Mouse (Mus musculus) heart, embryonic 16.5 days (tissue): ENCODE results near the gene Prr13. TPM values are rescaled to one million over a fixed set of nuclear protein-coding genes. Genes with fewer than 3 reads are reported as not detected.

Experiments used
- ATAC-seq: fragments of 200-750 bp; cut with Nextera tagmentation; replicated peaks from 2 replicates; pipeline ENCODE4 v1.8.0; 2017; ENCODE audit warnings: moderate number of reproducible peaks; ENCODE audit not compliant: insufficient read depth, low FRiP score; ENCODE audit errors: extremely low read depth
- H3K27ac ChIP-seq: fragments of 300-500 bp; sonication (generic); 2 replicates; pipeline ENCODE4 v1.5.1; 2014; ENCODE audit warnings: mild to moderate bottlenecking, low read length, control low read depth, moderate library complexity
- H3K27me3 ChIP-seq: fragments of 300-500 bp; sonication (generic); 2 replicates; pipeline ENCODE4 v1.6.1; 2014; ENCODE audit warnings: low read length, mixed read lengths; ENCODE audit not compliant: control insufficient read depth, insufficient read depth
- H3K36me3 ChIP-seq: fragments of 300-500 bp; sonication (generic); 2 replicates; pipeline ENCODE4 v1.6.1; 2014; ENCODE audit not compliant: control insufficient read depth, insufficient read depth
- H3K4me1 ChIP-seq: fragments of 300-500 bp; sonication (generic); 2 replicates; pipeline ENCODE4 v1.6.1; 2014; ENCODE audit warnings: low read length, mixed read lengths; ENCODE audit not compliant: control insufficient read depth, insufficient read depth
- H3K4me2 ChIP-seq: fragments of 300-500 bp; sonication (generic); 2 replicates; pipeline ENCODE4 v1.6.1; 2014; ENCODE audit warnings: low read depth, mild to moderate bottlenecking, control low read depth, low read length
- H3K4me3 ChIP-seq: fragments of 300-500 bp; sonication (generic); 2 replicates; pipeline ENCODE4 v1.5.1; 2014; ENCODE audit warnings: mild to moderate bottlenecking, control low read depth, low read length
- H3K9ac ChIP-seq: fragments of 300-500 bp; sonication (generic); 2 replicates; pipeline ENCODE4 v1.6.1; 2014; ENCODE audit warnings: low read length, control low read depth
- H3K9me3 ChIP-seq: fragments of 300-500 bp; sonication (generic); replicated peaks from 2 replicates; pipeline ENCODE4 v1.6.1; 2016; ENCODE audit warnings: low read length; ENCODE audit not compliant: control insufficient read depth
- WGBS: fragments of 180-500 bp; shearing (Covaris S2); extraction: QIAGEN DNeasy Blood & Tissue Kit; methylation state at CpG from one replicate; pipeline ENCODE4 v1.1.7; 2014; 5-methylcytosine and 5-hydroxymethylcytosine counted together
- polyA plus RNA-seq: library from polyadenylated mRNA; unstranded; fragments of >200 nt; fragmentation: Nextera tagmentation; extraction: Ambion mirVana; gene quantifications from 2 replicates; pipeline ENCODE4 v1.2.1, GENCODE M21; 2015

The Prr13 gene
- polyA plus RNA-seq: 86.7 and 92.2 TPM in 2 replicates

DNA sequence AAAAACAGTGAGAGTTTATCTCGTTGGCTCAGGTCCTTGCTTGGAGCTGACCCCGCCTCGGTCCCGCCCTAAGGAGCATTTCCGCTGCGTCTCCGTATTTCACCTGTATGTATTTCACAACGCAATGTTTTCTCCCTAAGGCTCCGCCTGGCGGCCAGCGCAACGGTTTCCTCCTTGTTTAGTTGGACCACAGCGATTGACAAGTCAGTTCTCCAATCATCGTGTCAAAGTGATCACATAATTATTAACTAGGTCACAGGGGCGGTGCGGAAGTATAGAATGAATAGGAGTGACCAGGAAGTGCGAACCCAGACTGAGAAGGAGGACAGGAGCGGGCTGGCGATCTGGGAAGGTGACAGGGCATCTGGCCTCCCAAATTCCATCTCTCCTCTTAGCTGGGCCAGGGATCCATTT is at the start of gene Prr13:
TSS of gene Prr13 (plus strand) at position 125 of the 414 bp plus-strand sequence.
- Histone ChIP-seq H3K36me3 (peaks cover 4% of the 10 kb centered on the region), H3K4me2 (peak within 1 kb of the TSS; percentile 79), H3K9me3 (no peaks in the 10 kb centered on the region), H3K27me3 (no peaks in the 10 kb centered on the region), H3K4me1 (peaks cover 18% of the 10 kb centered on the region), H3K27ac (peak within 1 kb of the TSS; percentile 73), H3K4me3 (peak within 1 kb of the TSS; percentile 66), H3K9ac (peak within 1 kb of the TSS; percentile 74)
- ATAC-seq: peak; percentile 90
- under 1% methylated on average over 19 of the region's 19 CpGs for WGBS

DNA sequence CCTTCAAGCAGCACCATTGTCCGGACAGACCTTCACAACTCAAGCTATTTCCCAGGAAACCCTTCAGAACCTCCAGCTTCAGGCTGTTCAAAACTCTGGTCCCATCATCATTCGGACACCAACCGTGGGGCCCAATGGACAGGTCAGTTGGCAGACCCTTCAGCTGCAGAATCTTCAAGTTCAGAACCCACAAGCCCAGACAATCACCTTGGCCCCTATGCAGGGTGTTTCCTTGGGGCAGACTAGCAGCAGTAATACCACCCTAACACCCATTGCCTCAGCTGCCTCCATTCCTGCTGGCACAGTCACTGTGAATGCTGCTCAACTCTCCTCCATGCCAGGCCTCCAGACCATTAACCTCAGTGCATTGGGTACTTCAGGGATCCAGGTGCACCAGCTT is 49.5 kb upstream of the Prr13 start:
- ATAC-seq: no peak
- H3K9ac ChIP-seq: no peak overlapping the region
- 90% methylated on average over 3 of the region's 3 CpGs for WGBS
- peaks cover 39% of the 10 kb centered on the region for H3K4me1 ChIP-seq
- H3K36me3 ChIP-seq: peaks cover 37% of the 10 kb centered on the region
- H3K27ac ChIP-seq: no peak overlapping the region
- peak overlapping the region; percentile 29 for H3K4me2 ChIP-seq
- no peaks in the 10 kb centered on the region for H3K27me3 ChIP-seq
- H3K4me3 ChIP-seq: peak overlapping the region; percentile 16; the same call in 1 of the 2 replicates
- H3K9me3 ChIP-seq: no peaks in the 10 kb centered on the region

DNA sequence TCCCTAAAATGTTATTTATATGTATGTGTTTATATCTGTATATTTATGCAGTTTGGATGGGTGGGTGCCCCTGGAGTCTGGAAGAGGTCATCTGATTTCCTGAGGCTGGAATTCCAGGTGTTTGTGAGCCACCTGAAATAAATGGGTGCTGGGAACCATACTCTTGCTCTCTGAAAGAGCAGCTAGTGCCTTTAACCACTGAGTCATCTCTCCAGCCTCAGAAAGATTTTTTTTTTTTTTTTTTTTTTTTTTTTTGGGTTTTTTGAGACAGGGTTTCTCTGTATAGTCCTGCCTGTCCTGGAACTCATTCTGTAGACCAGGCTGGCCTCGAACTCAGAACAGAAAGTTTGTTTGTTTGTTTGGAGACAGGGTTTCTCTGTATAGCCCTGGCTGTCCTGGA is 47.8 kb upstream of the Prr13 start:
- Histone ChIP-seq H3K4me2 (no peak overlapping the region), H3K9ac (no peak overlapping the region), H3K27ac (no peak overlapping the region), H3K27me3 (no peaks in the 10 kb centered on the region), H3K4me3 (no peak overlapping the region), H3K9me3 (no peaks in the 10 kb centered on the region), H3K36me3 (peaks cover 37% of the 10 kb centered on the region), H3K4me1 (peaks cover 39% of the 10 kb centered on the region)
- WGBS: 88% methylated on average over 1 of the region's 1 CpGs
- no peak for ATAC-seq

DNA sequence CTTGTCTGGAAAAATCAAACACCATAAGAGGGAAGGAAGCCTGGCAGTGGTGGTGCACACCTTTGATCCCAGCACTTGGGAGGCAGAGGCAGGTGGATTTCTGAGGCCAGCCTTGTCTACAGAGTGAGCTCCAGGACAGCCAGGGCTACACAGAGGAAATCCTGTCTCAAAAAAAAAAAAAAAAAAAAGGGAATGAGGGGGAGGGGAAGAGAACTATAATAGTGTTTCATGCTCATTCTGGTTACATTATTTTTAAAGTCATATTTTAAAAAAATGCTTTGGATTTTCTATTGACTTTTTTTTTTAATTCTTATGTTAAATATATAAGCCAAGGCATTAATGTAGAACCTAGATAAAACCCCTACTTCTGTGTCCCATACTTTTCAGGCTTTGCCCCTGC is 45.1 kb upstream of the Prr13 start:
- no peak for ATAC-seq
- H3K9ac ChIP-seq: no peak overlapping the region

DNA sequence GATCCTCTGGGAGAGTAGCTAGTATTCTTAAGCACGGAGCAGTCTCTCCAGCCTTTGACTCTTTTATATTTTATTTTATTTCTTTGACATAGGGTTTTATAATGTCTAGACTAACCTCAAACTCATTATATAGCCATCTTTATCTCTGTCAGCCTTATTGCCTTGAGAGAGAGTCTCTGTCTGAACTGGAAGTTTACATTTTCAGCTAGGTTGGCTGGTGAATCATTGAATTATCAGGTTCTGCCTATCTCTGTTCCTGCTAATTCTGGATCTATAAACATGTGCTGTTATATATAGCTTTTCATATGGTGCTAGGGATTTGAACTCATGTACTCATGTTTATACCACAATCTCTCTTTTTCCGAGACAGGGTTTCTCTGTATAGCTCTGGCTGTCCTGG is 41.3 kb upstream of the Prr13 start:
- H3K9me3 ChIP-seq: no peaks in the 10 kb centered on the region
- no peak overlapping the region for H3K9ac ChIP-seq
- no peaks in the 10 kb centered on the region for H3K27me3 ChIP-seq
- no peak overlapping the region for H3K27ac ChIP-seq
- H3K36me3 ChIP-seq: peaks cover 7% of the 10 kb centered on the region; the same call in 1 of the 2 replicates
- no peak overlapping the region for H3K4me2 ChIP-seq
- H3K4me3 ChIP-seq: no peak overlapping the region
- H3K4me1 ChIP-seq: 0 out of 2 replicates have a peak, but pooled peaks cover 2% of the 10 kb centered on the region
- 97% methylated on average over 2 of the region's 2 CpGs for WGBS
- ATAC-seq: no peak

More for the DNA sequence above, 45.1 kb upstream of the Prr13 start:
- peaks cover 28% of the 10 kb centered on the region for H3K4me1 ChIP-seq
- H3K9me3 ChIP-seq: no peaks in the 10 kb centered on the region
- H3K36me3 ChIP-seq: peaks cover 29% of the 10 kb centered on the region
- no peak overlapping the region for H3K27ac ChIP-seq
- H3K4me2 ChIP-seq: no peak overlapping the region
- no peak overlapping the region for H3K4me3 ChIP-seq
- no peaks in the 10 kb centered on the region for H3K27me3 ChIP-seq

DNA sequence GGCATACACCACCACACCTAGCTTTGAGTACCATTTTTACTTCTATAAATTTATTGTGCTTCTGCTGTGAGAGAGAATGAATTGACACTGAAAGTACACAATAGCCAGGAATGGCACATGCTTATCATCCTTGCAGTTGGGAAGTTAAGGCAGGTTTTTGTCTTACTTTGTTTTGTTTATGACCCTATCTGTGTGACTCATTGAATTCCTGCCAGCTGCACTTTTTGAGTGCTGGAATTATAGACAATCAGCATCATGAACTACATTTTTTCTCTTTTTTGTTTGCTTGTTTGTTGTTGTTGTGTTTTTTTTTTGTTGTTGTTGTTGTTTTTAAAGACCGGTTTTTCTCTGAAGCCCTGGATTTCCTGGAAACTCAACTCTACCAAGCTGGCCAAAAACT is 37.8 kb upstream of the Prr13 start:
- Histone ChIP-seq H3K27me3 (no peaks in the 10 kb centered on the region), H3K27ac (no peak overlapping the region), H3K9ac (no peak overlapping the region), H3K4me2 (no peak overlapping the region), H3K36me3 (peaks cover 10% of the 10 kb centered on the region), H3K4me3 (no peak overlapping the region), H3K4me1 (0 out of 2 replicates have a peak, but pooled peaks cover 2% of the 10 kb centered on the region), H3K9me3 (no peaks in the 10 kb centered on the region)
- WGBS: 55% methylated on average over 1 of the region's 1 CpGs
- ATAC-seq: no peak

DNA sequence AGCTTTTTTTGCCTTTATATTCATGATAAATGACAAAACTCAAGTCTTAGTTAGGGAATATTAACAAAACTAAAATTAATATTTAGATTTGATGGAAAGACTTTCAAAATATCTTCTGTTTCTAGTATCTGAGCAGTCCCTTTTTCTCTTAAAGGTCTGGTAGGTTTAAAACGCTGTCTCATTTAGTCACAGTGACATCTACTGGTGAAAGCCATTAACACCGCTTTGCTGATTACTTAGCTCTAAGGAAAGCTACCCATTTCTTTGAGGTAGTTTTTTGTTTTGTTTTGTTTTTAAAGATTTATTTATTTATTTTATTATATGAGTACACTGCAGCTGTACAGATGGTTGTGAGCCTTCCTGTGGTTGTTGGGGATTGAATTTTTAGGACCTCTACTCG is 37.4 kb upstream of the Prr13 start:
- WGBS: 49% methylated on average over 3 of the region's 3 CpGs

DNA sequence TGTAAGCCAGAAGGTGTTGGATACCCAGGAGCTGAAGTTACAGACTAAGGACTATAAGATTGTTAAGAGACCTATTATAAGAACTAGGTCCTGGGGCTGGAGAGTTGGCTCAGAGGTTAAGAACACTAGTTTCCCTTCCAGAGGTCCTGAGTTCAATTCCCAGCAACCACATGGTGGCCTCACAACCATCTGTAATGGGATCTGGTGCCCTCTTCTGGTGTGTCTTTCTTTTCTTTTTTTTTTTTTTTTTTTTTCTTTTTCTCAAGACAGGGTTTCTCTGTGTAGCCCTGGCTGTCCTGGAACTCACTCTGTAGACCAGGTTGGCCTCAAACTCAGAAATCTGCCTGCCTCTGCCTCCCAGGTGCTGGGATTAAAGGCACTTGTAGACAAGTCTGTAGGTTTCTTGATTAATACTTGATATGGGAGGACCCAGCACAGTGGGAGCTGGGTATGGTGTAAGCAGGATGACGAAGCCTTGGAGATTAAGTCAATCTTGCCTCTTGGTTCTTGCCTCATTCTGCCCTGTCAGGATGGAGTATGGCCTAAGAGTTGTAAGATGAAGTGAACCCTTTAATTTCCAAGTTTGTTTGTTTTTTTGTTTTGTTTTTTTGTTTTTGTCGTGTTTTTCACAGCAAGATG is 35.1 kb upstream of the Prr13 start:
- no peaks in the 10 kb centered on the region for H3K27me3 ChIP-seq
- H3K4me1 ChIP-seq: no peaks in the 10 kb centered on the region
- no peak overlapping the region for H3K27ac ChIP-seq
- H3K4me3 ChIP-seq: no peak overlapping the region
- ATAC-seq: no peak
- no peak overlapping the region for H3K9ac ChIP-seq
- H3K36me3 ChIP-seq: peaks cover 20% of the 10 kb centered on the region
- no peaks in the 10 kb centered on the region for H3K9me3 ChIP-seq
- H3K4me2 ChIP-seq: no peak overlapping the region
- WGBS: 94% methylated on average over 2 of the region's 2 CpGs

More for the DNA sequence above, 37.4 kb upstream of the Prr13 start:
- Histone ChIP-seq H3K27me3 (no peaks in the 10 kb centered on the region), H3K9me3 (no peaks in the 10 kb centered on the region), H3K4me1 (0 out of 2 replicates have a peak, but pooled peaks cover 2% of the 10 kb centered on the region), H3K27ac (no peak overlapping the region), H3K4me2 (no peak overlapping the region), H3K36me3 (peaks cover 14% of the 10 kb centered on the region), H3K4me3 (no peak overlapping the region), H3K9ac (no peak overlapping the region)
- ATAC-seq: no peak

DNA sequence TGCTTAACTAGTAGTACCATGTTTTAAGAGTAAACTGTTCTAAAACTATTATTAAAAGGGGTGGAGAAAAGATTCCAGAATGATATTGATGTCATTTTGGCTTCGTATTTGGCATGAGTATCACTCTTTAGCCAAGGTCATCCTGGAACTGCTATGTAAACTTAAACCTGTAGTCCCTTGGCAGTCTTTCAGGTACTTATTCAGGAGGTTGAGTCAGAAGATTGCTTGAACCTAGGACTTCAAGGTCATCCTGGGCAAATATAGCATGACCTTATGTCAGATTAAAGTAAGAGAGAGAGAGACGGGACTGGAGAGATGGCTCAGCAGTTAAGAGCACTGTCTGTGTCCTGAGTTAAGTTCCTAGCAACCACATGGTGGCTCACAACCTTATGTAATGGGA is 34.2 kb upstream of the Prr13 start:
- 69% methylated on average over 2 of the region's 2 CpGs for WGBS
- ATAC-seq: no peak
- Histone ChIP-seq H3K9ac (no peak overlapping the region), H3K9me3 (no peaks in the 10 kb centered on the region), H3K27me3 (no peaks in the 10 kb centered on the region), H3K4me3 (no peak overlapping the region), H3K4me1 (no peaks in the 10 kb centered on the region), H3K27ac (no peak overlapping the region), H3K4me2 (no peak overlapping the region), H3K36me3 (peaks cover 28% of the 10 kb centered on the region)
